Mouse (Mus musculus) heart, postnatal 0 days (tissue): ENCODE measurements around the gene Map7.

Source experiments
- CTCF ChIP-seq: IDR thresholded peaks from 2 replicates; pipeline ENCODE4 v1.5.1; 2016; ENCODE audit warnings: antibody characterized with exemption, control low read depth, low read depth
- EP300 ChIP-seq: IDR thresholded peaks from 2 replicates; pipeline ENCODE4 v1.6.1; 2016; ENCODE audit warnings: antibody characterized with exemption, low read depth

GRCm38 (mm10) chr10:20249091-20249490, 100.8 kb downstream of the Map7 start:
- TF ChIP-seq CTCF, result no peak
- TF ChIP-seq EP300, result no peak
